Mouse (Mus musculus) adipocyte (in vitro differentiated cells): ENCODE results near the gene Clns1a.

Experiments
- DNase-seq: peaks from one replicate; pipeline ENCODE4 v3.0.0-alpha.2; 2016; ENCODE audit warnings: low spot score

Clns1a gene

GRCm38 (mm10) chr7:97728666-97729614 lies 32.5 kb downstream of the Clns1a start:
- no peak for DNase-seq

- peak; percentile 24 for DNase-seq
Observed at GRCm38 (mm10) chr7:97730427-97730826, 34.0 kb downstream of the Clns1a start.

GRCm38 (mm10) chr7:97733606-97734005 lies 37.2 kb downstream of the Clns1a start:
- DNase-seq: no peak

- DNase-seq: no peak
Observed at GRCm38 (mm10) chr7:97735021-97735420, 38.6 kb downstream of the Clns1a start.

GRCm38 (mm10) chr7:97735886-97736420 lies 39.5 kb downstream of the Clns1a start:
- no peak for DNase-seq

- no peak for DNase-seq
Observed at GRCm38 (mm10) chr7:97737256-97737637, 40.8 kb downstream of the Clns1a start.

GRCm38 (mm10) chr7:97737638-97738456 lies 41.4 kb downstream of the Clns1a start, which contains the start of gene Aqp11:
Gene Aqp11 (minus strand): TSS chr7:97738289.
- peak; percentile 55 for DNase-seq

- DNase-seq: peak; percentile 18
Observed at GRCm38 (mm10) chr7:97740948-97741347, 44.5 kb downstream of the Clns1a start.

GRCm38 (mm10) chr7:97741756-97742291 lies 45.4 kb downstream of the Clns1a start:
- DNase-seq: no peak

- peak; percentile 80 for DNase-seq
Observed at GRCm38 (mm10) chr7:97745299-97745698, 48.9 kb downstream of the Clns1a start.

GRCm38 (mm10) chr7:97747176-97747707 lies 50.8 kb downstream of the Clns1a start:
- DNase-seq: peak; percentile 11

- DNase-seq: peak; percentile 83
Observed at GRCm38 (mm10) chr7:97747787-97748497, 51.5 kb downstream of the Clns1a start.

- peak; percentile 34 for DNase-seq
Observed at GRCm38 (mm10) chr7:97748527-97749206, 52.2 kb downstream of the Clns1a start.

- peak; percentile 8 for DNase-seq
Observed at GRCm38 (mm10) chr7:97749207-97750190, 53.1 kb downstream of the Clns1a start.

- DNase-seq: no peak
Observed at GRCm38 (mm10) chr7:97756967-97757881, 60.8 kb downstream of the Clns1a start.

GRCm38 (mm10) chr7:97764591-97764990 lies 68.2 kb downstream of the Clns1a start:
- no peak for DNase-seq

- peak; percentile 19 for DNase-seq
Observed at GRCm38 (mm10) chr7:97765181-97765962, 68.9 kb downstream of the Clns1a start.
